Mouse (Mus musculus) myocyte (in vitro differentiated cells): ENCODE data around the gene Fbf1. TPM values are rescaled to one million over a fixed set of nuclear protein-coding genes. Genes with fewer than 3 reads are reported as not detected.

Experiments
- H3K27me3 ChIP-seq: one replicate; pipeline ENCODE4 v1.6.1; 2011; ENCODE audit not compliant: control insufficient read depth, insufficient read depth, insufficient read length
- H3K36me3 ChIP-seq: one replicate; pipeline ENCODE4 v1.6.1; 2011; ENCODE audit not compliant: control insufficient read depth, insufficient read depth
- H3K4me2 ChIP-seq: one replicate; pipeline ENCODE4 v1.6.1; 2011; ENCODE audit warnings: low read depth, control low read depth
- H3K4me3 ChIP-seq: one replicate; pipeline ENCODE4 v1.5.1; 2011; ENCODE audit warnings: mild to moderate bottlenecking, control low read depth, moderate library complexity
- H3K79me2 ChIP-seq: one replicate; pipeline ENCODE4 v1.6.1; 2011; ENCODE audit not compliant: control insufficient read depth, insufficient read depth
- H3ac ChIP-seq: one replicate; pipeline ENCODE4 v1.6.1; 2011; ENCODE audit not compliant: control insufficient read depth, insufficient read length
- CEBPB ChIP-seq: IDR thresholded peaks from 2 replicates; pipeline ENCODE4 v1.6.1; 2011; ENCODE audit warnings: mild to moderate bottlenecking, moderate library complexity; ENCODE audit not compliant: poor library complexity, insufficient read depth, severe bottlenecking
- E2F4 ChIP-seq: IDR thresholded peaks from one replicate; pipeline ENCODE4 v1.6.1; 2011; ENCODE audit warnings: mild to moderate bottlenecking, control low read depth, moderate library complexity; ENCODE audit not compliant: insufficient read depth
- MAX ChIP-seq: IDR thresholded peaks from one replicate; pipeline ENCODE4 v1.6.1; 2011; ENCODE audit warnings: low read depth, mild to moderate bottlenecking, control low read depth
- MYOD1 ChIP-seq, 3 experiments: IDR thresholded peaks; one replicate each; pipeline ENCODE4 v1.6.1; 2011; ENCODE audit warnings: control low read depth in 2 of 3, low read depth in 2 of 3, mild to moderate bottlenecking in 2 of 3, moderate library complexity in 1 of 3; ENCODE audit not compliant: insufficient read length in 2 of 3, control insufficient read depth in 1 of 3
- MYOG ChIP-seq, 3 experiments: IDR thresholded peaks; one replicate each; pipeline ENCODE4 v1.6.1; 2011; ENCODE audit warnings: control low read depth in 2 of 3, low read depth in 2 of 3, mild to moderate bottlenecking in 2 of 3; ENCODE audit not compliant: insufficient read length in 2 of 3, control insufficient read depth in 1 of 3, insufficient read depth in 1 of 3
- POLR2A ChIP-seq: IDR thresholded peaks from one replicate; pipeline ENCODE4 v1.6.1; 2011; ENCODE audit warnings: low read depth, mild to moderate bottlenecking, control low read depth, moderate library complexity; ENCODE audit not compliant: insufficient read length
- POLR2AphosphoS2 ChIP-seq: IDR thresholded peaks from one replicate; pipeline ENCODE4 v1.6.1; 2011; ENCODE audit warnings: low read depth, control low read depth; ENCODE audit not compliant: insufficient read length
- REST ChIP-seq: IDR thresholded peaks from one replicate; pipeline ENCODE4 v1.6.1; 2011; ENCODE audit warnings: mild to moderate bottlenecking, control low read depth, moderate library complexity; ENCODE audit not compliant: insufficient read depth, insufficient read length
- SRF ChIP-seq: IDR thresholded peaks from one replicate; pipeline ENCODE4 v1.6.1; 2011; ENCODE audit warnings: low read depth; ENCODE audit not compliant: control insufficient read depth, insufficient read length
- TCF12 ChIP-seq: IDR thresholded peaks from one replicate; pipeline ENCODE4 v1.6.1; 2011; ENCODE audit warnings: mild to moderate bottlenecking, control low read depth; ENCODE audit not compliant: poor library complexity, insufficient read depth, severe bottlenecking
- TCF3 ChIP-seq: IDR thresholded peaks from one replicate; pipeline ENCODE4 v1.6.1; 2011; ENCODE audit warnings: low read depth, control low read depth; ENCODE audit not compliant: insufficient read length
- USF1 ChIP-seq: IDR thresholded peaks from one replicate; pipeline ENCODE4 v1.6.1; 2011; ENCODE audit warnings: low read depth, mild to moderate bottlenecking, control low read depth, moderate library complexity
- polyA plus RNA-seq: library from polyadenylated mRNA; unstranded; fragments of >200 nt; fragmentation: generic; extraction: Trizol; gene quantifications from one replicate; pipeline ENCODE4 v1.2.1, GENCODE M21; 2012; ENCODE audit warnings: missing spikeins

Gene Fbf1
- polyA plus RNA-seq, 1 experiment, result 41.7 TPM

DNA sequence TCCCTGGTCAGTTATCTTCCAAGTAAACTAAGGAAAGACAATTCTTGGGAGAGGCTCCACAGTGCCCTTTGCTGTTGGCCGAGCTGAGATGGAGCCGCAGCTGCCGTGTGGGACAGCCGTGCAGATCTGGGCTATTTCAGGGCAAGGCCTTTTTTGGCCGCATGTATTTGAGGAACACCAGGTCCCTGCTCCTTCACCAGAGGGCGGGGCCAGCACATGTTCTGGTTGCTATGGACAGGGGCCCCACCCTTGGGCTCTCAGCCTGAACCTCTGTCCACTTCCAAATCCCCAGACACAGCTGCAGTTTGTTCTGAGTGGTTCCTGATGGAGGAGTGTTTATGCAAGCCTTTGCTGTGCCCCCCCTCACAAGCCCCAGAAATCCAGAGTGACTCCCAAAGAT, 67.6 kb downstream of the Fbf1 start:
- H3K4me3 ChIP-seq, result no peak overlapping the region
- H3K79me2 ChIP-seq, result no peaks in the 10 kb centered on the region
- no peaks in the 10 kb centered on the region for H3K36me3 ChIP-seq
- no peak overlapping the region for H3ac ChIP-seq
- peak overlapping the region; percentile 49 for H3K4me2 ChIP-seq
- no peaks in the 10 kb centered on the region for H3K27me3 ChIP-seq
- TF ChIP-seq MYOG (IDR thresholded peaks at IDR 0.05; ENCODE audit: control insufficient read depth in 1 of 3, insufficient read depth in 1 of 3, insufficient read length in 2 of 3, low read depth in 2 of 3), result peak; percentile 77 to 88 (median 87)
- no peak for TF ChIP-seq POLR2AphosphoS2
- no peak for TF ChIP-seq POLR2A
- TF ChIP-seq MYOD1 (IDR thresholded peaks at IDR 0.05; ENCODE audit: control insufficient read depth in 1 of 3, insufficient read length in 2 of 3, low read depth in 2 of 3), result peak; percentile 82 to 83 (median 83)
- no peak for TF ChIP-seq REST
- no peak for TF ChIP-seq TCF12
- peak; percentile 17 for TF ChIP-seq MAX
- TF ChIP-seq CEBPB, result no peak
- TF ChIP-seq SRF, result peak; percentile 94
- TF ChIP-seq TCF3, result no peak
- TF ChIP-seq USF1, result no peak
- TF ChIP-seq E2F4, result no peak

DNA sequence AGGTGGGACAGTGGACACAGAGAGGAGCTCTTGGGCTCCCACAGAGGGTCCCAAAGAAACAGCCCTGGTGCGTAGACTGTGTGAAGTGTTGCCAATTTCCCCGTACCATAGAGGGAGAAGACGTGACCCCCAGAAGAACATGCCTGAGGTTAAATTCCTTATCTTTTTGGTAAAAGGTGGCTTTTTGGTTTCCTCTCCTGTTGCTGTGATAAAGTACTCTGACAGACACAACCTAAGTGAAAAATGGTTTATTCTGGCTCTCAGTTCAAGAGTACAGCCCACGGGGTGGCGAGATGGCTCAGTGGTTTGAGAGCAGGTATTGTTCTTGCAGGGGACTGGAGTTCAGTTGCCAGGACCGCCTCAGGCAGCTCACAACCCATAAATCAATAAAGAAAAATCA, 68.5 kb downstream of the Fbf1 start:
- no peak for TF ChIP-seq MAX
- H3K4me2 ChIP-seq, result no peak overlapping the region
- H3K4me3 ChIP-seq, result no peak overlapping the region
- H3K79me2 ChIP-seq, result no peaks in the 10 kb centered on the region
- H3ac ChIP-seq, result no peak overlapping the region
- no peaks in the 10 kb centered on the region for H3K27me3 ChIP-seq
- no peaks in the 10 kb centered on the region for H3K36me3 ChIP-seq

DNA sequence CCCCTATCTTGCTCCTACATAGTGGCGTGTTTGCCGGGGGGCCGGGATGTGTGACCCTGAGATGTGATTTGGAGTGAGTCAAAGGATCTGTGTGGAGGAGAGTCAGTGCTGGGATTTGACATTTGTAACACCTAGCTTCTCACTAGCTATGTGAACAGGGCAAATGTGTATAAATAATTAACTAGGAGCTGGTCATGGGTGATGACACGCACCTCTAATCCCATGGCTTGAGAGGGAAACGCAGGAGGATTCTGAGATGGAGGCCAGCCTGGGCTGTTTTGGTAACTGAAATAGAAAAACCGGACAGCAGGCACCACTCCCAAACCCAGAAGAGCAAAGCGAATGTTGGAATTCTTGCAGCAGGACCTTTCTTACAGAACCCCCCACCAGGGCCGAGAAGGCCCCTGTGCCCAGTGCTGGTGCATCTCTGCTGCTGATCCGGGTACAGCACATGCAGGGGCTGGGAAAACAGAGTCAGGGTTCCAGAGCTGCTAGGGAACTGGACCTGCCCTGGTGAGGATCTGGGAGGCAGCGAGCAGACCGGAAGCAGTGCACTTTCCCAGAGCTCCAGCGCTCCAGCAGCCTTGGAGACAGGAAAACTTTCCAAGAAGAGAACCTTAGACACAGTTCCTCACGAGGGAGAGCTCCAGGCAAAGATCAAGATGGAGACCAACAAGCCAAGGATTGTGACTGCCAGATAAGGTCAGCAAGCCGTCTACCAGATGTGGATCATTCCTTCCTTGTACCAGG, 69.1 kb downstream of the Fbf1 start:
- TF ChIP-seq USF1, result no peak
- TF ChIP-seq CEBPB, result no peak
- Histone ChIP-seq H3K4me2 (no peak overlapping the region), H3K27me3 (no peaks in the 10 kb centered on the region), H3K4me3 (no peak overlapping the region), H3K36me3 (no peaks in the 10 kb centered on the region), H3K79me2 (no peaks in the 10 kb centered on the region), H3ac (no peak overlapping the region)

DNA sequence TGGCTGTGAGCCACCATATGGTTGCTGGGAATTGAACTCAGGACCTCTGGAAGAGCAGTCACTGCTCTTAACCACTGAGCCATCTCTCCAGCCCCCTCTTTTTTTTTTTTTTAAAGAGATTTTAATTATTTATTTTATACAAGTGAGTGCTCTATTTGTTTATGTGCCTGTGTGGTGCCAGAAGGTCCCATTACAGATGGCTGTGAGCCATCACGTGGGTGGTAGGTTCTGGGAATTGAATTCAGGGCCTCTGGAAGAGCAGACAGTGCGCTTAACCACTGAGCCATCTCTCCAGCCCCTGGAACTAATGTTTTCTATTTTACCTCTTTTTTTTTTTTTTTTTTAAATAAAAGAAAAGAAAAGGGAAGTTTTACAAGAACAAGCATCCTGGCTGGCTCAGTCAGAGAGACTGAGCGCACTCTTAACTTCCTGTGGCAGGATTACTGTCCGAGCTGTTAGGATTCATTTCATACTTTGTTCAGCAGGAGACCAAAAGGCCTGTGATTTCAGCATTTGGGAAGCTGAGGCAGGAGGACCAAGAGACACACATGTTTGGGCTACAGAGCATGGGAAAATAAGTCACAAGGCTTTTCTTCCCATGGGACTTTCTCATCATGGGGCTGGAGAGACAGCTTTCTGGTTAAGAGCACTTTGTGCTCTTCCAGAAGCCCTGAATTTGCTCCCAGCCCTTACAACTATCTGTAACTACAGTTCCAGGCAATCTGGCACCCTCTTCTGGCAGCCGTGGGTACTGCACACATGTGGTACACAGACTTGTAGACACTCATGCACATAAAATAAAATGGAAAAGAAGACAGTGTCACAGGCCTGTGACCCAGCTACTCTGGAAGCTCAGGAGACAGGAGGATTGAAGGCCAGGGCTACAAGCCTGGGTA, 71.5 kb downstream of the Fbf1 start:
- Histone ChIP-seq H3ac (no peak overlapping the region), H3K36me3 (no peaks in the 10 kb centered on the region), H3K27me3 (no peaks in the 10 kb centered on the region), H3K4me3 (no peak overlapping the region), H3K79me2 (no peaks in the 10 kb centered on the region), H3K4me2 (no peak overlapping the region)
- TF ChIP-seq E2F4, result no peak
- TF ChIP-seq POLR2A, result no peak
- TF ChIP-seq USF1, result no peak
- TF ChIP-seq MYOG (IDR thresholded peaks at IDR 0.05; ENCODE audit: control insufficient read depth in 1 of 3, insufficient read depth in 1 of 3, insufficient read length in 2 of 3, low read depth in 2 of 3), result no peak
- TF ChIP-seq MAX, result no peak
- TF ChIP-seq SRF, result no peak
- no peak for TF ChIP-seq REST
- TF ChIP-seq CEBPB, result no peak
- no peak for TF ChIP-seq TCF12
- no peak for TF ChIP-seq POLR2AphosphoS2
- TF ChIP-seq MYOD1 (IDR thresholded peaks at IDR 0.05; ENCODE audit: control insufficient read depth in 1 of 3, insufficient read length in 2 of 3, low read depth in 2 of 3), result no peak
- no peak for TF ChIP-seq TCF3

DNA sequence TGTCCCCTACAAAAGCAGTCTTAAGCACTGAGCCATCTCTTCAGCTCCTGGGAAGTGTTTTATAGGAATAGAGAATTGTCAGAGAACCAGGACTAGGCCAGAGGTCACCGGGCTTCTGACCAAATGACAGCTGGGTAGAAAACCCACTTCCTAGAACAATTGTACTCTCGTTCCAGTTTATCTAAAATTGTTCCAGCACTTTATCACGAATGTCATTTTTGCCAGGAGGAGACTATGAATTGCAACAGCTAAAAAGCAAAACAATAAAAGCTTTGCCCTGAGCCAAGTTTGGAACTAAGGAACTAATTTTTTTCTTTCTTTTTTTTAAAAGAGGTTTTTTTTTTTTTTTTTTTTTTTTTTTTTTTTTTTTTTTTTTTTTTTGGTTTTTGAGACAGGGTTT, 72.4 kb downstream of the Fbf1 start:
- TF ChIP-seq MYOD1 (IDR thresholded peaks at IDR 0.05; ENCODE audit: control insufficient read depth in 1 of 3, insufficient read length in 2 of 3, low read depth in 2 of 3) (peak in 1 of 3 experiments; percentile 16), POLR2A (no peak)
- Histone ChIP-seq H3K79me2 (no peaks in the 10 kb centered on the region), H3K36me3 (no peaks in the 10 kb centered on the region), H3K4me3 (no peak overlapping the region), H3K4me2 (no peak overlapping the region), H3ac (no peak overlapping the region), H3K27me3 (no peaks in the 10 kb centered on the region)
